Mouse (Mus musculus): Measurements from ENCODE around the gene Megf6. TPM values are rescaled to one million over a fixed set of nuclear protein-coding genes. Genes with fewer than 3 reads are reported as not detected.

Gene Megf6
- total and polyA plus RNA-seq, 2 experiments from 2014 or later, result 12.9 to 79.8 TPM

DNA sequence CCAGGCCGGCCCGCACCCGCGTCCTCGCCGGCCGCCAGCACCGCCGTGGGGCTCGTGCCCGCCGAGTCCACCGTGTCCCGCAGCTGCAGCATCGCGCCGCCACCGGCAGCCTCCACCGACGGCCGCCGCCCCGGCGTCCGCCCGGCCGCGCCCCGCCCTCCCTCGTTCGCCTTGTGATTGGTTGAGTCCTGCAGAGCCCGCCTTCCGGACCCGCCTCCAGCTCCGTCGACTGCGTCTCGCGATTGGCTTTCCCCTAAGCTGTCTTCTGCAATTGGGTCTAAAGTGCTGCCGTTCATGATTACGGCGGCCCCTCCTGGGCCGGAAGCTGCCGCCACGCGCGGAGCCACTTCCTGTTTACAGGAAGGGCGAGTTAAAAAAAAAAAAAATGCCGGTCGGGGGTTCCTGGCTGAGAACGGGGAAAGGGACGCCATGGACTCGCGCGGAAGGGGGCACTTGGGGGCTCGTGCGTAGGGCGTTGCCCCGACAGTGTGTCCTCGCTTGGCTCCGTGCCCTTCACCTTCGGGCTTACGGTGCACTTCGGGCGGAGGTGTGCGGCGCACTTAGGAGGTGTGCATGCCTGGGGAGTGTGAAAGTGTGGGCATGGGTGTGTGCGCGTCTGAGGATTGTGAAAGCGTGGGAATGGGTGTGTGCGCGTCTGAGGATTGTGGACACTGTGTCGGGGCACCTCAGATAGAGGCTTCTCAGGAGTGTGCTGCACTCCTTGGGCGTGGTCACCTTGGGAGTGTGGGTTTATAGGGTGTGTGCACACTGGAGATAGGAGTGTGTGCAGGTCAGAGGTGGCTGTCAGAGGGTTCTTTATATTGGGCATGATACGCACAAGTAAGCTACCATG, 9.8 kb upstream of the Megf6 start, which contains the start of gene Tprgl:
TSS of gene Tprgl (minus strand) at position 129 of the 853 bp plus-strand sequence.
- ATAC-seq (ENCODE audit: insufficient read depth, low read depth) (peak; percentile 97), DNase-seq (ENCODE audit: low spot score) (peak; percentile 97)
- WGBS, result 1% methylated on average over 50 of the region's 75 CpGs

DNA sequence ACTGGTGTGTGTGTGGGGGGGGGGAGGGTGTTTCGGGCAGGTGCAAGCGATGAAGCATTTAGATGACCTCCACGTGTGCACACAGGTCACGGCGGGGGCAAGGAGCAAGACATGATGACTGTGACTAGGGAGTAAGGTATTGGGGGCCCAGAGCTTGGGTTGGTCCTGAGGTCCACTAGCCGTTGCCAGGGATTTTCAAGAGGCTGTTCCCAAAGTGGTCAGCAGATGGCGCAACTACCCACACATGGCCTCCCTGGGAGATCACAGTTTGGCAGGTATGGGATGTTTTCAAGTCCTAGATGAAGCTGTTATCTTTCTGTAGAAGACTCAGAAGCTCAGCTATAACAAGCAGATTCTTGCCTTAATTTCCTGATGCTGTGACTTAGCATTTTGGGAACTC, 7.2 kb upstream of the Megf6 start:
- TF ChIP-seq CTCF (IDR thresholded peaks at IDR 0.05; ENCODE audit: low read depth) (peak; percentile 88), EP300 (IDR thresholded peaks at IDR 0.05; ENCODE audit: low read depth) (no peak)
- Histone ChIP-seq H3K27me3 (ENCODE audit: control insufficient read depth, insufficient read depth, low read length) (no peaks in the 10 kb centered on the region), H3K9me3 (replicated peaks; ENCODE audit: control insufficient read depth, low read length) (no peaks in the 10 kb centered on the region), H3K4me3 (ENCODE audit: low read depth, low read length) (no peak overlapping the region), H3K9ac (replicated peaks; ENCODE audit: low read depth, low read length) (no peak overlapping the region), H3K36me3 (replicated peaks; ENCODE audit: control insufficient read depth, insufficient read depth, low read length) (peaks cover 4% of the 10 kb centered on the region), H3K4me2 (ENCODE audit: low read depth, low read length) (no peak overlapping the region), H3K27ac (ENCODE audit: low read depth) (no peak overlapping the region), H3K4me1 (ENCODE audit: control insufficient read depth, insufficient read depth) (peaks cover 15% of the 10 kb centered on the region)
- DNase-seq (ENCODE audit: low spot score) (peak; percentile 61), ATAC-seq (ENCODE audit: insufficient read depth, low read depth) (no peak)
- WGBS, result 13% methylated on average over 7 of the region's 7 CpGs

More for the DNA sequence above, 9.8 kb upstream of the Megf6 start, which contains the start of gene Tprgl:
- peak within 1 kb of the TSS; percentile 79 for H3K9ac ChIP-seq (replicated peaks; ENCODE audit: low read depth, low read length)
- no peaks in the 10 kb centered on the region for H3K27me3 ChIP-seq (ENCODE audit: control insufficient read depth, insufficient read depth, low read length)
- peaks cover 15% of the 10 kb centered on the region for H3K4me1 ChIP-seq (ENCODE audit: control insufficient read depth, insufficient read depth)
- peaks cover 30% of the 10 kb centered on the region for H3K36me3 ChIP-seq (replicated peaks; ENCODE audit: control insufficient read depth, insufficient read depth, low read length)
- H3K4me3 ChIP-seq (ENCODE audit: low read depth, low read length), result peak within 1 kb of the TSS; percentile 93
- peak within 1 kb of the TSS; percentile 90 for H3K4me2 ChIP-seq (ENCODE audit: low read depth, low read length)
- peak within 1 kb of the TSS; percentile 87 for H3K27ac ChIP-seq (ENCODE audit: low read depth)
- TF ChIP-seq EP300 (IDR thresholded peaks at IDR 0.05; ENCODE audit: low read depth) (peak; percentile 83), CTCF (IDR thresholded peaks at IDR 0.05; ENCODE audit: low read depth) (no peak)
- no peaks in the 10 kb centered on the region for H3K9me3 ChIP-seq (replicated peaks; ENCODE audit: control insufficient read depth, low read length)

DNA sequence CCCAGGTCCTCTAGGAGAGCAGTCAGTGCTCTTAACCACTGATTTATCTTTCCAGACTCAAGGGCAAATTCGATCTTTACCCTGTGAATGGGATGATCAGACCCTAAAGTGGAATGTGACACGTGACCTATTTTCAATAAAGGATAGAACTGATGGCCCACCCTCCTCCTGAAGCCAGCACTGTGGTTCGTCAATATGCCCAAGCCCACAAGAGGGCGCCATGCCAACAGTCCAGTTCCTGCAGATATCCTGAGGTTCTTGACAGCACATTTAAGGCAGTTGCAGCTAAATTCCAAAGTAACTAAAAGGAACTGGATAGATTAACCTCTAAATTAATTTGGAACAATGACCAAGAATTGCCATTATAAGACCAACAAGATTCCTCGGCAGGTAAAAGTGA, 3.5 kb upstream of the Megf6 start:
- WGBS, result 22% methylated on average over 5 of the region's 5 CpGs
- DNase-seq (ENCODE audit: low spot score) (no peak), ATAC-seq (ENCODE audit: insufficient read depth, low read depth) (no peak)
- no peaks in the 10 kb centered on the region for H3K4me1 ChIP-seq (ENCODE audit: control insufficient read depth, insufficient read depth)
- no peak overlapping the region for H3K27ac ChIP-seq (ENCODE audit: low read depth)
- H3K4me3 ChIP-seq (ENCODE audit: low read depth, low read length), result no peak overlapping the region
- no peak overlapping the region for H3K9ac ChIP-seq (replicated peaks; ENCODE audit: low read depth, low read length)
- no peaks in the 10 kb centered on the region for H3K9me3 ChIP-seq (replicated peaks; ENCODE audit: control insufficient read depth, low read length)
- H3K27me3 ChIP-seq (ENCODE audit: control insufficient read depth, insufficient read depth, low read length), result peaks cover 37% of the 10 kb centered on the region
- H3K36me3 ChIP-seq (replicated peaks; ENCODE audit: control insufficient read depth, insufficient read depth, low read length), result no peaks in the 10 kb centered on the region
- no peak overlapping the region for H3K4me2 ChIP-seq (ENCODE audit: low read depth, low read length)
- TF ChIP-seq EP300 (IDR thresholded peaks at IDR 0.05; ENCODE audit: low read depth), result no peak
- peak; percentile 71 for TF ChIP-seq CTCF (IDR thresholded peaks at IDR 0.05; ENCODE audit: low read depth)

DNA sequence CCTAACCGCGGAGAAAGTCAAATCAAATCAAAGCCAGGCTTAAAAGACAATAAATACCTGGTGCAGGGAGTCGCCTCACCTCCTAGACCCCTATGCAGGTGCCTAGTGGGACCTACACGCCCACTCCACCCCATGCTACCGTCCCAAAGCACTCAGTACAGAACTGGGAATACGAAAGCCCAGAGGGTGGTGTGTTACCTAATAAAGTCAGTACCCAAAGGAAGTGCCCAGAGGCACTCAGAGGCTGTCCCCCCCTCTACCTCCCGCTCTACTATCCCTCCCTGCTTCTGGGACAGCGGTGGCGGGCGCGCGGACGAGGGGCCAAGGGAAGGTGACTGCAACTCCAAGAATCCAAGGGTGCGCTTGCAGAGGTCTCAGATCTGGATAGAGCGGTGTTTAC, 509 bp upstream of the Megf6 start:
- DNase-seq (ENCODE audit: low spot score) (no peak), ATAC-seq (ENCODE audit: insufficient read depth, low read depth) (no peak)
- peak overlapping the region; percentile 53 for H3K4me3 ChIP-seq (ENCODE audit: low read depth, low read length)
- no peak for TF ChIP-seq EP300 (IDR thresholded peaks at IDR 0.05; ENCODE audit: low read depth)
- no peak for TF ChIP-seq CTCF (IDR thresholded peaks at IDR 0.05; ENCODE audit: low read depth)
- H3K27ac ChIP-seq (ENCODE audit: low read depth), result no peak overlapping the region
- 1% methylated on average over 15 of the region's 15 CpGs for WGBS
- H3K9ac ChIP-seq (replicated peaks; ENCODE audit: low read depth, low read length), result no peak overlapping the region
- H3K27me3 ChIP-seq (ENCODE audit: control insufficient read depth, insufficient read depth, low read length), result peaks cover 53% of the 10 kb centered on the region
- peak overlapping the region; percentile 71 for H3K4me2 ChIP-seq (ENCODE audit: low read depth, low read length)
- H3K36me3 ChIP-seq (replicated peaks; ENCODE audit: control insufficient read depth, insufficient read depth, low read length), result no peaks in the 10 kb centered on the region
- H3K4me1 ChIP-seq (ENCODE audit: control insufficient read depth, insufficient read depth), result no peaks in the 10 kb centered on the region
- H3K9me3 ChIP-seq (replicated peaks; ENCODE audit: control insufficient read depth, low read length), result no peaks in the 10 kb centered on the region

DNA sequence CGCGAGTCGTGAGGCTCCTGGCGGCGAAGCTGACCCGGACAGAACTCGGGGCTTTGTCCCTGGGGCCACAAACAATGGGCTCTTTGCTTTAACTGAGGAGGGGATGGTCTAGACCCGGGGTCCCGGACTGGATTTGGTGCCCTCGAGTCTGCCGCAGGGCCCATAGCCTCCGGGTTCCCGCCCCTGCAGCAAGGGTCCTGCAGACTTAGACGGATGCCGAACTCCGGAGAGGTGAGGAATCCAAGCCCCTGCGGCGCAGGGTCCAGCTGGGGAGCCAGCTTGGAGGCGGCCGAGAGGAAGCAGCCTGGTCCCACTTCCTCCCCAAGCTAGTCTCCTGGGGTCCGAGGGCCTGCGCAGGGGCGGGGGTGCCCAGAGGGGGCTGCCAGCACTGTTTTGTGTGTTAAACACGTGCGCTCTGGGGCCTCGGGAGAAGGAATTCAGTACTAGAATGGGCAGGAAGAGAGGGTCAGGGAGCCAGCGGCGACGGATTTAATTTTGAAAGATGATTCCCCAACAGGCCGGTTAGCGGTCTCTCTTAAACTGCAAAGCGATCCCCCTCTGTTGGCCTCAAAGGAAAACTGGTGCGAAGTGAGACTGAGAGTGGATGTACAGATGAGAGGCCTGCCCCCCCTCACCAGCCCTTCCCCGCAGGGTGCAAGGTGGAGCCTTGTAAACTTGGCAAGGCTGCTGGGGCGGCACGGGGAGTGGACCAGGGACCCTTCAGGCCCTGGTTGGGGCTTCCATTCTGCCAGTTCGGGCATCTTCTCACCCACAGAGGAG, 811 bp downstream of the Megf6 start:
- H3K9ac ChIP-seq (replicated peaks; ENCODE audit: low read depth, low read length), result no peak overlapping the region
- peak overlapping the region; percentile 71 for H3K4me2 ChIP-seq (ENCODE audit: low read depth, low read length)
- no peaks in the 10 kb centered on the region for H3K4me1 ChIP-seq (ENCODE audit: control insufficient read depth, insufficient read depth)
- H3K27ac ChIP-seq (ENCODE audit: low read depth), result no peak overlapping the region
- no peaks in the 10 kb centered on the region for H3K9me3 ChIP-seq (replicated peaks; ENCODE audit: control insufficient read depth, low read length)
- H3K27me3 ChIP-seq (ENCODE audit: control insufficient read depth, insufficient read depth, low read length), result peaks cover 53% of the 10 kb centered on the region
- no peaks in the 10 kb centered on the region for H3K36me3 ChIP-seq (replicated peaks; ENCODE audit: control insufficient read depth, insufficient read depth, low read length)
- no peak for DNase-seq (ENCODE audit: low spot score)
- TF ChIP-seq CTCF (IDR thresholded peaks at IDR 0.05; ENCODE audit: low read depth) (no peak), EP300 (IDR thresholded peaks at IDR 0.05; ENCODE audit: low read depth) (no peak)
- no peak for ATAC-seq (ENCODE audit: insufficient read depth, low read depth)
- peak overlapping the region; percentile 53 for H3K4me3 ChIP-seq (ENCODE audit: low read depth, low read length)
- WGBS, result 2% methylated on average over 37 of the region's 37 CpGs
